Mouse (Mus musculus): ENCODE results near the gene Trp53.
"Not testable (repeated sequence)": the region's sequence is repeated elsewhere in the genome, so short reads cannot be mapped to it uniquely, and the experiment has no call there.

The Trp53 gene

GRCm38 (mm10) chr11:69580091-69580514 is at the start of gene Trp53, which contains the start of gene Wrap53:
Trp53 (plus strand) TSS chr11:69580359.
Wrap53 (minus strand) TSS chr11:69580255.
- DNase-seq (ENCODE audit: low read depth, low spot score): peak; percentile 82

DNA sequence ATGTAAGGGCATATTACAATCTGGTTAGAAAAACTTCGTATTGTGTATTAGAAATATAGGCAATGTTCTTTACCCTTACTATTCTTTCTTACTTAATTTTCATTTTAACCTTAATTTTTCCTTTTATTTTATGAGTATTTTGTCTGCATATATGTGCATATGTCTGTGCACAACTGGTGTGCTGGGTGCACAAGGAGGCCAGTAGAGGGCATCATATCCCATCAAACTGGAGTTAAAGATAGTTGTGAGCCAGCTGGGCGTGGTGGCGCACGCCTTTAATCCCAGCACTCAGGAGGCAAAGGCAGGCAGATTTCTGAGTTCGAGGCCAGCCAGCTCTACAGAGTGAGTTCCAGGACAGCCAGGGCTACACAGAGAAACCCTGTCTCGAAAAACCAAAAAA is 49.4 kb upstream of the Trp53 start:
- DNase-seq (ENCODE audit: low read depth, low spot score): not testable (repeated sequence)

DNA sequence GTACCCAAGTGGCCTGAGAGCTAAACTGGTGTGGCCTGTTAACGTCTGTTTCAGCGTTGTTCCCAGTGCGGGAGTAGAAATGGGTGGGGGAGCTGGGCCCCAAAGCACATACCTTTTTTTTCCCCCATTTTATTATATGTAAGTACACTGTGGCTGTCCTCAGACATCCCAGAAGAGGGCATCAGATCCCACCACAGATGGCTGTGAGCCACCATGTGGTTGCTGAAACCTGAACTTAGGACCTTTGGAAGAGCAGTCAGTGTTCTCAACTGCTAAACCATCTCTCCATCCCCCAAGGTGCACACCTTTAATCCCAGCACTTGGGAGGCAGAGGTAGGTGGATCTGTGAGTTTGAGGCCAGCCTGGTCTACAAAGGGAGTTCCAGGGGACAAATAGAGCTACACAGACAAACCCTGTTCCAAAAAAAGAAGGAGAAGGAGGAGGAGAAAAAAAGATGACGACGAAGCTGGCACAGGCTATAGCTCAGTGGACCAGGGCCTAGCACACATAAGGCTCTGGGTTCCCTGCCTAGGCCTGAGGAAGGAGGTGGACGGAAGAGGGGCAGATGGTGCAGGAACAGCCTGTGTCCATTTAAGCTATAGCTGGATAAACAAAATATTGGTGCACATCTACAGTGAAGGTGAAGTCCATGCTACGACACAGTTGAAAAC is 47.5 kb upstream of the Trp53 start:
- DNase-seq (ENCODE audit: low read depth, low spot score): no peak

DNA sequence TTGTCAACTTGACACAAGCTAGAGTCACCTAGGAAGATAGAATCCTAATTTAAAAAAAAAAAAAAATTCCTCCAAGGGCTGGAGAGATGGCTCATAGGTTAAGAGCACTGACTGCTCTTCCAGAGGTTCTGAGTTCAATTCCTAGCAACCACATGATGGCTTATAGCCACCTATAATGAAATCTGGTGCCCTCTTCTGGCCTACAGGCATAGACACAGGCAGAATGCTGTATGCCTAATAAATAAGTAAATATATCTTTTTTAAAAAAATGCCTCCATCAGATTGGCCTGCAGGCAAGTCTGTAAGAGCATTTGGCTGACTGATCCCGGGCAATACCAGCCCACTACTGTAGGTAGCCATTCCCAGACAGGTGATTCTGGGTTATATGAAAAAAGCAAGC is 45.2 kb upstream of the Trp53 start:
- DNase-seq (ENCODE audit: low read depth, low spot score): no peak

DNA sequence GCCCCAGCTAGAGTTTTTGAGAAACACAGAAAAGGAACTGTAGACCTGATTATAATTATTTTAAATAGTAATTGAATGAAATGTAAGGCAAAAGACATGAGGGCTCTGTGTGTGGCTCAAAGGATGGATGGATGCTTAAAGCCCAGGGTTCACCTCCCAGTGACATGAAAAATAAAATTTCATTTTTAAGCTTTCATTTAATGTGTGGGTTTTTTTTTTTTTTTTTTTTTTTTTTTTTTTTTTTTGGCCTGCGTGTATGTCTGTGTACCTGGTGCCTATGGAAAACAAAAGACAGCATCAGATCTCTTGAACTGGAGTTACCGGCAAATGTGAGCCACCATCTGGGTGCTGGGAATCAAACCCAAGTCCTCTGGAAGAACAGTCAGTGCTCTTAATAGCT is 39.5 kb upstream of the Trp53 start:
- DNase-seq (ENCODE audit: low read depth, low spot score): no peak

DNA sequence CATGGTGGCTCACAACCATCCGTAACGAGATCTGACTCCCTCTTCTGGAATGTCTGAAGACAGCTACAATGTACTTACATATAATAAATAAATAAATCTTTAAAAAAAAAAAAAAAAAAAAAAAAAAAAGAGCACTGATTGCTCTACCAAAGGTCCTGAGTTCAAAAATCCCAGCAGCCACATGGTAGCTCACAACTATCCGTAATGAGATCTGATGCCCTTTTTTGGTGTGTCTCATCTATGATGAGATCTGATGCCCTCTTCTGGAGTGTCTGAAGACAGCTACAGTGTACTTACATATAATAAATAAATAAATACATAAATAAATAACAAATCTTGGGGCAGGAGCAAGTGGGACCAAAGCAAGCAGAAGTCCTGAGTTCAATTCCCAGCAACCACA is 38.4 kb upstream of the Trp53 start:
- not testable (repeated sequence) for DNase-seq (ENCODE audit: low read depth, low spot score)

- no peak for DNase-seq (ENCODE audit: low read depth, low spot score)
These were observed 36.6 kb upstream of the Trp53 start for GRCm38 (mm10) chr11:69543598-69543997.

GRCm38 (mm10) chr11:69545957-69546356 is 34.2 kb upstream of the Trp53 start:
- DNase-seq (ENCODE audit: low read depth, low spot score): no peak

GRCm38 (mm10) chr11:69546423-69547053 is 33.6 kb upstream of the Trp53 start:
- no peak for DNase-seq (ENCODE audit: low read depth, low spot score)

- DNase-seq (ENCODE audit: low read depth, low spot score): no peak
These were observed 33.1 kb upstream of the Trp53 start for GRCm38 (mm10) chr11:69547071-69547470.

- no peak for DNase-seq (ENCODE audit: low read depth, low spot score)
These were observed 31.0 kb upstream of the Trp53 start, which contains the start of gene Dnah2 for GRCm38 (mm10) chr11:69549060-69549656. Dnah2 (minus strand) TSS chr11:69549110.

- no peak for DNase-seq (ENCODE audit: low read depth, low spot score)
These were observed 28.8 kb upstream of the Trp53 start for GRCm38 (mm10) chr11:69551310-69551709.

- DNase-seq (ENCODE audit: low read depth, low spot score): no peak
These were observed 27.4 kb upstream of the Trp53 start for GRCm38 (mm10) chr11:69552622-69553340.

GRCm38 (mm10) chr11:69553341-69553721 is 26.8 kb upstream of the Trp53 start:
- DNase-seq (ENCODE audit: low read depth, low spot score): no peak

- no peak for DNase-seq (ENCODE audit: low read depth, low spot score)
These were observed 25.5 kb upstream of the Trp53 start for GRCm38 (mm10) chr11:69554539-69555140.

GRCm38 (mm10) chr11:69557381-69557958 is 22.7 kb upstream of the Trp53 start:
- no peak for DNase-seq (ENCODE audit: low read depth, low spot score)

- no peak for DNase-seq (ENCODE audit: low read depth, low spot score)
These were observed 21.4 kb upstream of the Trp53 start for GRCm38 (mm10) chr11:69558756-69559155.

- no peak for DNase-seq (ENCODE audit: low read depth, low spot score)
These were observed 21.0 kb upstream of the Trp53 start for GRCm38 (mm10) chr11:69559183-69559582.

DNA sequence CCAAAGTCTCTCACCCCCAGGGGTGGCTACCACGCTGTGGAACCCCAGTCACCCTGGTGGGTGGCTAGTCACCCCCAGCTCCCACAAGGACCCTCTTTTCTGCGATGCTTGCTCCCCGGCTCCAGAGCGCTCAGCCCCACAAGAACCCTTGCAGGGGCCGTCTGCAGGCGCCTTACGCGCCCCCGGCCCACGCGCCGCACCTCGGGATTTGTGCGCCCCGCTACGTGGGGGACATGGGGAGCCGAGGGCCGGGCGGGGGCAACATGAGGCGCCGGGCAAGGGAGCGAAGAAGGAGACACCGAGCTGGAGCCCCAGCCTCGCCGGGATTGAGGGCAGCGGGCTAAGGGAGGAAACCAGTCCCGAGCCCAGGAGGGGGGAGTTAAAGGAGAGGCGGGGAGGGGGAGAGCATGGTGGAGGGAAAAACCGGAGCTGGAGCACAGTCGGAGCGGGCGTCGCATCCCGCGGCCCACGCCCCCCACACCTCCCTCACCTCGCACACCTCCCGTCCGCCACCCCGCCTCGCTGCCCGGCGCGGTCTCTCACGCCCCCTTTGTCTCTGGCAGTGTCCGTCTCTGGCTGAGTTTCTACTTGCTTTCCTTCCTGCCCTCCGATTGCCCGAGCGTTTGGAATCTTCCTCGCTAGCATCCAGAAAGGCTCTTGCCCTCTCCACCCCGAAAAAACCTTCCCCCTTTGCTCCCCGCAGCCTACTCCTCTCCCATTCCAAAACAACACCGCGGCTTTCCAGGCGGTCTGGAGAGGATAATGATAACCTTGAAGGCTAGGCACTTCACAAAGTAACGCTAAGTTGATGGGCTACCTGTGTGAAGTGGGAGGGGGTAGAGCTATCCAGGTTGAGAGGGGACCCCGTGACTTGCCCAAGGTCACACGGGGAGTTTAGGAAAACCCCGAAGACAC is 20.1 kb upstream of the Trp53 start, which contains the start of gene Efnb3:
TSS of gene Efnb3 (minus strand) at position 355 of the 915 bp plus-strand sequence.
- DNase-seq (ENCODE audit: low read depth, low spot score): no peak
